Mouse (Mus musculus) layer of hippocampus, adult 11-12 months (tissue): ENCODE measurements at regions not wholly inside any gene's neighbourhood (a gene's known extent, or its start where the extent isn't known, plus 50 kb on each side); places are given as distances from the start of the nearest gene placed in this dataset.

Source experiments
- DNase-seq: peaks from one replicate; pipeline ENCODE4 v3.0.0; 2022; ENCODE audit warnings: low spot score

- DNase-seq, result no peak
Measured at GRCm38 (mm10) chr15:88213356-88213755, 386.7 kb upstream of the Zdhhc25 start.

GRCm38 (mm10) chr15:88214286-88214685 lies 385.8 kb upstream of the Zdhhc25 start:
- no peak for DNase-seq

- no peak for DNase-seq
Measured at GRCm38 (mm10) chr15:88229456-88229855, 370.6 kb upstream of the Zdhhc25 start.

- DNase-seq, result peak; percentile 28
Measured at GRCm38 (mm10) chr15:88244606-88245005, 355.5 kb upstream of the Zdhhc25 start.

- DNase-seq, result no peak
Measured at GRCm38 (mm10) chr15:88245496-88246246, 354.4 kb upstream of the Zdhhc25 start.

- peak; percentile 93 for DNase-seq
Measured at GRCm38 (mm10) chr15:88247974-88248625, 352.0 kb upstream of the Zdhhc25 start.

GRCm38 (mm10) chr15:88288051-88288450 lies 312.1 kb upstream of the Zdhhc25 start:
- DNase-seq, result no peak

GRCm38 (mm10) chr15:88288696-88289095 lies 311.4 kb upstream of the Zdhhc25 start:
- no peak for DNase-seq

GRCm38 (mm10) chr15:88290740-88291363 lies 309.2 kb upstream of the Zdhhc25 start:
- DNase-seq, result no peak

- no peak for DNase-seq
Measured at GRCm38 (mm10) chr15:88299061-88299460, 301.0 kb upstream of the Zdhhc25 start.

- no peak for DNase-seq
Measured at GRCm38 (mm10) chr15:88311158-88311557, 288.9 kb upstream of the Zdhhc25 start.

- peak; percentile 33 for DNase-seq
Measured at GRCm38 (mm10) chr15:88314810-88315459, 285.2 kb upstream of the Zdhhc25 start.

- DNase-seq, result peak; percentile 9
Measured at GRCm38 (mm10) chr15:88318048-88318447, 282.1 kb upstream of the Zdhhc25 start.

- DNase-seq, result no peak
Measured at GRCm38 (mm10) chr15:88319527-88319926, 280.6 kb upstream of the Zdhhc25 start.

GRCm38 (mm10) chr15:88323584-88324375 lies 276.3 kb upstream of the Zdhhc25 start:
- DNase-seq, result no peak

- no peak for DNase-seq
Measured at GRCm38 (mm10) chr15:88325108-88325507, 275.0 kb upstream of the Zdhhc25 start.

- DNase-seq, result no peak
Measured at GRCm38 (mm10) chr15:88353206-88353605, 246.9 kb upstream of the Zdhhc25 start.

- no peak for DNase-seq
Measured at GRCm38 (mm10) chr15:88360375-88361035, 239.6 kb upstream of the Zdhhc25 start.

GRCm38 (mm10) chr15:88361351-88361750 lies 238.8 kb upstream of the Zdhhc25 start:
- DNase-seq, result no peak

GRCm38 (mm10) chr15:88362966-88363365 lies 237.1 kb upstream of the Zdhhc25 start:
- DNase-seq, result no peak

- DNase-seq, result no peak
Measured at GRCm38 (mm10) chr15:88370366-88370765, 229.7 kb upstream of the Zdhhc25 start.
